Mouse (Mus musculus) thymus, postnatal 14 days (tissue): ENCODE data around the gene Cd99l2.

Source experiments
- DNase-seq: peaks from one replicate; pipeline ENCODE4 v3.0.0; 2021

Cd99l2 gene

DNA sequence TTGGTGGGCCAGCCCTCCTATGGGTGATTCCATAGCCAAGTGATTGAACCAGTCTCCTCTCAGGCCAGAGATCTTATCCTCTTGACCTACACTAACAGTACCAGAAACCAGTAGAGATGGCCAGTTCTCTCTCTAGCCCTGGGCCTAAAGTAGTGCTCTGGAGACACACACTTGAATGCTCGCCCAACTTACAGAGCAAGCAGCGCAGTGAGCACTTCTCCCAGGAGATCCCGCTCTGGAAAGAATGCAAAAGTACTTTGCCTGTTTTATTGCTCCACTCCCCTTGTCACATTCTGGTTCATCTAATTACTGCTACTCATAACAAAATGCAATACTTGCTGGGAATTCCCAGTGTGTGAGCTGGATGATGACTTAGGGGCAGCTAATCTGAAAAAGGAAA is 25.2 kb downstream of the Cd99l2 start:
- DNase-seq, result no peak

DNA sequence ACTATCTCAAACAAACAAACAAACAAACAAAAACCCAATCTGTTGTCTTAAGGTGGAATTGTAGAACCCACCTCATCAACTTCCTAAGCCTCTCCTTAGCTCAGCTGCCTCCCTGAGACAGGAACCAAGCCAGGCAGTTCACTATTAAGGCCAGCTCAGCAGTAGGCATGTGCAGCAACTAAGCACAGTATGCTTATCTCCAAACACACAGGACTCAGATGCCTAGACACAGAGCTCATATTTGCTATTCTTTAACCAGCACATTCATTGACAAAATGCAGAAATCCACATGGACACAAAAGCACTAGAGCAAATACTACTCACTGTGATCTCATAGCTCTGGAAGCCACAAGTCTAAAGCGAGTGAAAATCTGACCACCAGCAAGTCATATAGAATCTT is 27.2 kb downstream of the Cd99l2 start:
- DNase-seq, result no peak

DNA sequence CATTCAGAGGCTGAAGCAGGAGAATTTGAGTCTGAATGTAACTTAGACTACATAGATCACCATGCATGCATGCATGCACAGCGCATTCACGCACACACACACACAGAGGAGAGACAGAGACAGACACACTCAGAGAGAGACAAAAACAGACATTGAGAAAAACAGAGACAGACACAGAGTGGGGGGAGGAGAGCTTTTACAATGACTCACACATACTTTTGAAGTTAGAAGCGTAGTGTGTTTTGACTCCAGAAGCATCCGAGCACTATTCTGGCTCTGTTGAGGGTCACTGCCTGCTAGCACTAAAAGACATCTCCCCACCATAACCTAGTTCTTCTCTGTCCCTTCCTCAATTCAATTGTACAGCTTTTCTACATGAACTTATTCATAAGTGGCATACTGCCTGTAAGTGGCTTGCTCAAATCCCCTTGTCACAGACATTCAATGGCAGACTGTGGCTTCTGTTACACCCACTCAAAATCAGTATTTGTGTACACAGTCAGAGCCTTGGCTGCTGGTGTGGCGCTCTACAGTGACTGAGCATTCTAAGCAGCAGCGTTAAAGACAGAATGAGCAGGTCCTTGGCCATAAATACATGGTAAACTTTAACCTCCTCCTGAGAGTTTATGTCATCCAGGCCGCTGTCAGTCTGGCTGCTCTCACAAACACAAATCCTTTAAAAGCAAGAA is 28.4 kb downstream of the Cd99l2 start:
- no peak for DNase-seq

DNA sequence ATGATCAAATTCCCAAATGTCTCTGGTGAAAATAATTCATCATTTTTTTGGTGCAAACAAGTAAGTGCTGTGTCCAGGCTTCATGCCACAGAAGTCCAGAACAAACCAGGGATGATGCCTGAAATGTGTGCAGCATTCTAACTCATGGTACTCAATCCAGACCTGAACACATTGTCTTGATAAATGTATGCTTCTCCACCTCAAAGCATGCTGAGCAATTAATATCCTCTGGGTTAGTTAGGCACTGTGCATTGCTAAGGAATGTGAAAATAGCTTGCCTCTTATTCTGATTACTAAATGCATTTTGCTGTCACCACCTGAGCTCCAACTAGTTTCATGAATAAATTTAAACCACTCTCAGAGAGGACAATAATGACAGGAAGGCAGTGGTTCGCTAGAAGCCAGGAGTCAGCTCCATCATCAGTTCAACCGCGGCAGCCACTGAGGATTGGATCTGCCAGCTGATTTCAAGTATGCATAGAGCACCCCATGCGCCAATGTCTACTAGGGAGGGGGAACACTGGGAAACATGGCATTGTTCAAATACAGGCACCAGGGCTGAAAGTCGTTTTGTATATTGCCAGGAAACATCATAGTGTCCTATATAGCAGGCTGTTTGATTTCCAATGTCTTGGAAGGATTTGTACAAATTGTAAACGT is 36.4 kb downstream of the Cd99l2 start:
- DNase-seq, result no peak

DNA sequence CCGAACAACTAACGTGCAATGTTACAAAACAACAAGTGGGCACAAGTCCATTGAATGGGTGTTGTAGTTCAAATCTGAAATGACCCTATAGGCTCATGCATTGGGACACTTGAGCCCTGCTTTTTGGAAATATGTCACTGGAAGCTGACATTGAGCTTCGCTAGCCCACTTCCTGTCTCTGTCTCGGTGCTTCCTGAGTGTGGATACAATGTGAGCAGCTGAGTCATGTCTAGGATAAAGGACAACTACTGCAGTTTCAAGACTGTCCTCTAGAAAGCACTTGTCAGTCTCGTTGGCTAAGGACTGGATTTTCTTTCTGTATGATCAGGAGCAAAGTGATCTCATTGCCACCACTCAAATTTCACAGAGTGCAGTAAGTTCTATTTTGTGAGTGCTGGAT is 49.7 kb downstream of the Cd99l2 start:
- DNase-seq, result no peak

DNA sequence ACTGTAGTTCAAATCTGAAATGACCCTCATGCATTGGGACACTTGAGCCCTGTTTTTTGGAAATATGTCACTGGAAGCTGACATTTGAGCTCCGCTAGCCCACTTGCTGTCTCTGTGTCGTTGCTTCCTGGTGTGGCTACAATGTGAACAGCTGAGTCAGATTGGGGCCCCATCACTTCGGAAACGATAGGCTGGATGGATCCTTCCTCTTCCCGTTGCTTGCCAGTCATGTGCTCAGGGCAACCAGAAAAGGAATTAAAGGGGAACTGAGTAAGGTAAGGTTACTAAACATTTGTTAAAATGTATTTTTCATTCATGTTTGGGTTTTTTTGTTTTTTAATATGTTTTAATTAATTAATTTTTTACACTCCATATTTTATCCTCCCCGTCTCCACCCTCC is 53.2 kb downstream of the Cd99l2 start:
- no peak for DNase-seq

DNA sequence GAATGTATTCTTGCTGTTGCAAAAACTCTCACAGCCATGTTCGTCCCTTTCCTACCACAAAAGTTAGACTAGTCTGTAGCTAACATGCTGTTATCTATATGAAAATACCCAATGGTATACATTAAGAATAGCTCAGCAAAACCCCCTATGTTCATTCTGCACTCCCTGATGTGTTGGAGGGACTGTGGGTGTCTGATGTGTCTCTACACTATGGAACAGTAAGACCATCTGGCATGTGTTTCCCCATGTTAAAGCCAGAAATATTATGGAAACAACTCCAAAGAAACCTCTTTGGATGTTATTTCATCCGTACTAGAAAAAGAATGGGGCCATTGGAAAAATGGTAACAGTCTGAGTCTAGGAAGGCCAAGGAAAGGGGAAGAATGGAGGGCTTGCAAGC is 57.1 kb downstream of the Cd99l2 start:
- no peak for DNase-seq

DNA sequence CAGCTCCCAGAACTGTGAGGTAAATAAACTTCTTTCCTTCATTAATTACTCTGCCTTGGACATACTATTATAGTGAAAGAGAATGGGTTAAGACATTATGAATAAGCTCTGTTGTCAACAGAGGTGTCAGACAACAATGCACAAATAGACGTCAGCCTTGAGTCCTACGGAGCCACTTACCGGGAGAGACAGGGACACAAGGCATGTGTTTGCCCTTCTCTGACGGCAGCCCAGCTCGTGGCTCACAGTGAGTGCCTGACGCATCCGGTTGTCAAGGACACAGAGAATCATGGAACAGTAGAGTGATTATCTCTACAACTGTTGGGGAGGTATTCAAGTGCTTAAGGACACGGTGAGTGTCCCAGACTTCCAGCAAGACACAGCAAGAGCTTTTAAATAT is 57.8 kb downstream of the Cd99l2 start:
- no peak for DNase-seq

DNA sequence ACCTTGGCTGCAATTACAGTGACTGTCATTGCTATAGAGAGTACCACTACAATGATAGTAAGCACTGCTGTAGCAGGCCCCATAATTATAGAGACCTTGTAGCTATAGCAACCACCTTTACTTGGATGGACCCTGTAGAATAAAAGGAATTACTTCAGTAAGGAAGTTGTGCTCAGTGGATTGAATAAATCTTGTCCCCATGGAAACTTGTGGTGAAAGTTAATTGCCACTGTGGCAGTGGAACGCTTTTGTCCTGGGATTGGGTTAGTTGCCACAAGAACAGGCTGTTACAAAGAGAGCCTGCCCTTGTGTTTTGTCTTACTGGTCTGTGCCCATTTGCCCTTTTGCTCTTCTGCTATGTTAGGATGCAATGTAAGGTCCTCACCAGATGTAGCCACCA is 58.2 kb downstream of the Cd99l2 start:
- DNase-seq, result no peak

DNA sequence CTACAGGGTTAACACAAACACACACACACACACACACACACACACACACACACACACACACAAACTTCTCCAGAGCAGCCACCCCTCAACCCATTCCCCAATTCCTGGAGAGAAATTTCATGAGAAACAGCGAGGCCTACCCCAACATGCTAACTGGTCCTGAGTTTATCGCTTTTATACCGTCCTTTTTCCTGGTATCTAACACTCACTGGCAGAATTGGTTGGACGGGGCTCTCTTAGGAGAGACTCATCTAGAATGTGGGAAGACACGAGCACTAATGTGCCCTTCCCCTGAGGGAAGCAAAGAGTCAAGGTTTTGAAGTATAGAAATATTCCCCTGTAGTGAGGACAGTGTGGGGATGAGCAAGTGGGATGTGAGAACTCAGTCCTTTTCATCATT is 61.7 kb downstream of the Cd99l2 start:
- DNase-seq, result no peak

DNA sequence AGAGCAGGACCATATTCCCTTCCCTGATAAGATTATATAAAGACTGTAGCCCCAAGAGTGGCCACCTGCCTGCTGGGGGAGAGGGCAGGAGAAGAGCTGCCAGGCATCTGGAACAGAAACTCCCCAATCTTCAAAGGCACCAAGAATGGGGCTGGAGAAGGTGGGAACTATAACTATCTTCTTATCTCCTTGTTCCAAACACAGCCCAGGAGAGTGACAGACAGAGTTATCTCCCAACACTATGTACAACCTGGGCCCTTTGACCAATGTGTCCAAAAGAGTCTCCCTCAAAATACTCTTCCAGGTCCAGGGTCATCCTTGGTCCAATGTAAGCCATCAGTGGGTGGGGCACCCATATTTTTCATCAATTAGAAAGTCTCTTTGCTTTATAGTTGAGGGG is 65.2 kb downstream of the Cd99l2 start:
- DNase-seq, result no peak

DNA sequence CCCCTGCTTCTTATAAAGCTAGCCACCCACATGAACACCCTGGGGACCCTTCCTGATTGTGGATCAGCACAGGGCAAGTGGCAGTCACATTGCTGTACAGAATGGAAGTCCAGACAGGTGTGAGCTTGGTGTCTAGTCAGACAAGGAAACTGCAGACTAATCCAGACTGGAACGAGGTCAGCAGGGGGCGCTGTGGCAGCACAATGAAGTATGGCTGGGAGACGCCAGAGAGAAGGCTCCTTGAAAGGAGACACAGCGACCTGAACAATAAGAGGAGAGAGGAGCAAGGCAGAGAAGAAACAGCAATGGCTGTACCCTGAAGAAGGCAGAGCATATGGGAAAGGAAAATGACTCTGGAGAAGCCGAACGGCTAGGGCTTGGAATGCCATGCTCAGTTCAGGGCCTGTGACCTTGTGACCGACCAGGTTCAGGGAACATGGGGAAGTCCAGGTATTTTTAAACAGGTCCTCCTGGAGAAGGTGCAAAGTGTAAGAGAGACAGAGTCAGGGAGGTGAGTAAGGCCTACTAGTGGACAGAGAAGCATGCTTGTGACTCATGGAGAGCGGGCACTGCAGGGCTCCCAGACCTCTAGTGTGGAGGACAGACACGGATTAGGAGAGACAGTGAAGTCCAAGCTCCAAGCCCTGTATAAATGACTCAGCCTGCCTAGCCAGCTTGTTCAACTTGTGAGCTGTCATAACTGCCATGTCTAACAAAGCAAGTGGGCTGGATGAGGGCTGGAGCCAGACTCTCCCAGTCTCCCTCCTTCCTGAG is 66.7 kb downstream of the Cd99l2 start:
- peak; percentile 80 for DNase-seq

DNA sequence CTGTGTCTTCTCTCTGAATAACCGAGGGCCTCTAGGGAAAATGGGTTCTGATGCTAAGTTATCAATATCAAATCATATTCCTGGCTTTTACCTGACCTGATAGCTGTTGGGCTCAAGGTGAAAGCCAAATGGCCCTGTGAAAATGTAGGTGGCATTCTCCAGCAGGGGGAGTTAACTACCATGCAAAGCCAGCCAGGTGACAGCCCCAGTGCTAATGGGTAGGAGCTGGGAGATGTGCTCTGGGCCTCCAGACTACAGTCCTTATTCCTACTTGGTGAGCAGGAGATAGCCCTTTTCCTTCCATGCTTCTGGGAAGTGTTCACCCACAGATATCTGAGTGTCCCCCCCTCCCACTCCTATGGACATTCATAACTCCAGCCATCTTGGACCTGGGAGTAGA is 67.8 kb downstream of the Cd99l2 start:
- peak; percentile 10 for DNase-seq

DNA sequence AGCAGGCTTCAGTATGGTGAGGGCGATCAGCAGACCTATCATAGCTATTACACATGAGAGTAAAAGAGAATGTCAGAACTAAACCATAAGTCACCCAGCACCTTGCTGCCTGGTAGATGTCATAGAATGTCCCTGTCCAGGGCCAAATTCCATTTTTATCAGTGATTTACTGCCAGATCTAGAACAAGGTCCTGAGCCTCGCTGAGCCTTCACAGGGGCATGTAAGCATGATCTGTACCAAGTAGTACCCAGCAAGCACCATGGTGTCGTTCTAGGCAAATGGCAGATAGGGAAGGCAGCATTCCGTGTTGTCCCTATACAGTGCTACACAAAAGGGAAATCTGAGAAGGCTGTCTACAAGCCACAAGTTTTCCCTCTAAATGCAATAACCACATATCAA is 79.0 kb downstream of the Cd99l2 start:
- DNase-seq, result no peak

DNA sequence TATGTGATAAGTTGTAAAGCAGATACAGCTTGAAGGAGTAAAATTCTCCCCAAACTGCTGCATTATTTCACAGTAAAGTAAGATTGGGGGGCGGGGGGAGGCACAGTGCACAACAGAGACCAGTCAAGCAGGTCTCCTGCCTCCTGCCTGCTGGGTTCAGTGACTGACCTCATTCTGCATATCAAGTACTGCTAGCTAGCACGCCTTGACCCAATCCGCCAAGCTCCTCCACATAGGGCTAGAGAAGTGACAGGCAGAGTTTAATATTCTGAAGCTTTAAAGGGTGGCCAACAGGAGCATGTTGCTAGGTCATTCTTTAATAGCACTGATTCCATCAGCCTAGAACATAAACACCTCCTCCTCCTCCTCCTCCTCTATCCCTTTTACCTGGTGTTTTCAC is 79.9 kb downstream of the Cd99l2 start:
- no peak for DNase-seq

DNA sequence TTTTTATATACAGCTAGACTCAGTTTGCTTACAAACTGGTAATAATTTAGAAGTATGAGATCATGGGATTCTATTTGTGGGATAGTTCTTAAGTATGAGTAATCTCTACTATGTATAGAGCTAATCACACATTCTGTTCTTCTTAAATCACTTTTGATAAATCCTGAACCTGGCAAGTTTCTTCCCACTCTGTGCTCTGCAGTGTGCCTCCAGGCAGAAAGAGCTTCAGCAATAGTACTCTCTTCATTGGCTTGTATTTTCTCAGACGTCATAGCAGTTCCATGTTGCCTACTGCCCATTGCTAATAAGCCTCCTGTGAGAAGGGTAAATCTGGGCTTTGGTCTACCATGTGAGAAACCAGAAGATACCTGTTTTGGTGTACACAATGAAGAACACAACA is 84.3 kb downstream of the Cd99l2 start:
- no peak for DNase-seq

DNA sequence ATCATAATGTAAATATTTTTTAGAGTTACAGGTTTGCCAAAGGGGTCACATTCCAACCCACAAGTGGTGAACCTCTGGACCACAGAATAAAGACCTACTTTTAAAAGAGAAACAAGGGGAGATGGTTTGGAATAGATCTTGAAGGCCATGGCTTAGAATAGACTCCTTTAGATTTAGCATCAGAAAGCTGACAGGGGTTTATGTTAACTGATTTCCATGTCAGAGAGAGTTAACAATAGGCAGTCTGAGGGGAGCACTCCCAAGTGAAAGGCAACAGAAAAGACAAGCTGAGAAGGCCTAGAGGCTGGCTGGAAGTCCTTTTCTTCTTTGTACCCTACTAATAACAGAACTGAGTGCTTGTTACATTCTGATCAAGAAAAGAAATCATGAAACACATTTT is 86.4 kb downstream of the Cd99l2 start:
- DNase-seq, result no peak

DNA sequence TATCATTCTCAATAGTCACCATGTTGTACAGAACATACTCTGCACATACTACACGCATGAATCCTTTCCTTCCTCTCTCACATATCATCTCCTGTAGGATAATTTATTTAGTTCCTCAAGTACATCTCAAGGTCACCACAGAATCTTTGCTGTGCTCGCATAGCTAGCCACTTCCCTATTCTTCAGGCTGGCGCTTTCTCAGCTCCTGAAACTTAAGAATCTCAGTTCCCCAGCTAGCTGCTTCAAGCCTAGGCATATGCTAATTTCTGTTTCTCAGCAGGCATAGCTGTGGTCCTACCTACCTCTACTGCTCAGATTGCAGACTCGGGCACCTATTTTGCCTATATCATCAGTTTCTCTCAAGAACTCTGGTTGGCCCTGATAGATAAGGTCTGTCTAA is 96.3 kb downstream of the Cd99l2 start:
- no peak for DNase-seq

DNA sequence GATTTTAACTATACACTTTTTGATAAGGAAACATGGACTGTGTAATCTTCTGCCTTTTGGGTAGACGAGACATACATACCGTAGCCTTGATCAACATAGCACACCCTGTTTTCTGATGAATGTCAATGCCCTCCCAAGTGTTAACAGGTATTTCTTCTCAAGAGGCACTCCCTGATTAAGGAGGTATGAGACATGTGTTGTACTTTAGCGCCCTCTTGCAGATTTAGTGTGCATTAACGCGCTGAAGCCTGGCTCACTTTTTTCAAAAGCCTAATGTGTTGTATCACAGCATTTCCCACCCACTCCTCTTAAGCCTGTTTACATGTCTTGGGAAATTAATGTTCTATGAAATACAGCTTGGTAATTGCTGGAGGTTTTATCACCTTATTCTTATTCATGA is 111.1 kb downstream of the Cd99l2 start:
- peak; percentile 39 for DNase-seq

DNA sequence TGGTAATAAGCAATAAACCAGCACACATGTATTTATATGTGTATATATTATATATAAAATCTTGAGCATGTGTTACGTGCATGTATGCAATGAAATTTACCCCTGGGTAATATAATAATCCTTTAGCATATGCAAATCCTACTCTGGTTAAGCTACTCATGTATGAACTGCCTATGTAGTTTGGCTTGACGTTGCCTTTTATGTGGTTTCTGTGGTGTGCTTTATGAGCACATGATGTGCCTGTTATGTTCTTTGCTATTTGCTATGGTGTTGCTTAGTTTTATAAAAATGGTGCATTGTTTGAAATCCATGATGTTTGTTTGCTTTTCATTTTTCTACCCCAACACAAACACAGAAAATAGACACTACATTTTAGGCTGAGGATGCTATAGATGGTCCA is 114.2 kb downstream of the Cd99l2 start:
- DNase-seq, result peak; percentile 33

DNA sequence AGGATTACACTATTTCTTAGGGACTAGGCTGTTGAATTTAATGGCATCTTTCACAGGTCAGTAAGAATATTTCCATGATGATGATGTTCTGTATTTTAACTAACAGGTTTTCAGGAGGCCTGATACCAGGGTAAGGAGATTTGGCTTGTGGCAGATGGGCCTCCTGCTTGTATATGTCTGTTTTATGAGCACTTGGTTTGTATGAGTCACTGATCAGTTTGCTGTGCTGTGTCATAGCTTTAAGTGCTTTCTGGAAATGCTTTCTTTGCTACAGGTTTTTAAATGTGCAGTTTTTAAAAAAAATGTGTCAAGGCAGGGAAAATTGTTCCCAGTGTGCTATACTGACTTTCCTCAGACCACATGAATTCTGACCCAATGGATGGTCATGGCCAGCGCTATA is 115.9 kb downstream of the Cd99l2 start:
- no peak for DNase-seq
